Mouse (Mus musculus): ENCODE measurements around the gene Mettl25.

The Mettl25 gene

GRCm38 (mm10) chr10:105840928-105841888 lies at the start of gene Mettl25, which contains the start of gene Ccdc59:
TSS of gene Mettl25 (minus strand) at chr10:105841380.
TSS of gene Ccdc59 (plus strand) at chr10:105841067.
- peak; percentile 96 for DNase-seq (ENCODE audit: low spot score)

GRCm38 (mm10) chr10:105867312-105867711 lies 26.1 kb upstream of the Mettl25 start:
- DNase-seq (ENCODE audit: low spot score): no peak

- no peak for DNase-seq (ENCODE audit: low spot score)
Observed at GRCm38 (mm10) chr10:105851136-105851535, 10.0 kb upstream of the Mettl25 start.

- no peak for DNase-seq (ENCODE audit: low spot score)
Observed at GRCm38 (mm10) chr10:105850286-105850685, 9.1 kb upstream of the Mettl25 start.

- DNase-seq (ENCODE audit: low spot score): no peak
Observed at GRCm38 (mm10) chr10:105842574-105842973, 1.4 kb upstream of the Mettl25 start.

- DNase-seq (ENCODE audit: low spot score): no peak
Observed at GRCm38 (mm10) chr10:105834627-105835228, 6.5 kb downstream of the Mettl25 start.

- no peak for DNase-seq (ENCODE audit: low spot score)
Observed at GRCm38 (mm10) chr10:105806259-105807010, 34.7 kb downstream of the Mettl25 start.

GRCm38 (mm10) chr10:105803461-105803860 lies 37.7 kb downstream of the Mettl25 start:
- no peak for DNase-seq (ENCODE audit: low spot score)

- DNase-seq (ENCODE audit: low spot score): no peak
Observed at GRCm38 (mm10) chr10:105802132-105802531, 39.0 kb downstream of the Mettl25 start.

GRCm38 (mm10) chr10:105801147-105801546 lies 40.0 kb downstream of the Mettl25 start:
- no peak for DNase-seq (ENCODE audit: low spot score)

- no peak for DNase-seq (ENCODE audit: low spot score)
Observed at GRCm38 (mm10) chr10:105797250-105797924, 43.8 kb downstream of the Mettl25 start.

GRCm38 (mm10) chr10:105793776-105794552 lies 47.2 kb downstream of the Mettl25 start:
- no peak for DNase-seq (ENCODE audit: low spot score)

- DNase-seq (ENCODE audit: low spot score): no peak
Observed at GRCm38 (mm10) chr10:105788744-105789486, 52.3 kb downstream of the Mettl25 start.

GRCm38 (mm10) chr10:105783766-105784165 lies 57.4 kb downstream of the Mettl25 start:
- no peak for DNase-seq (ENCODE audit: low spot score)

- peak; percentile 67 for DNase-seq (ENCODE audit: low spot score)
Observed at GRCm38 (mm10) chr10:105774382-105774781, 66.8 kb downstream of the Mettl25 start.

- DNase-seq (ENCODE audit: low spot score): no peak
Observed at GRCm38 (mm10) chr10:105772821-105773302, 68.3 kb downstream of the Mettl25 start.

- DNase-seq (ENCODE audit: low spot score): no peak
Observed at GRCm38 (mm10) chr10:105763959-105764358, 77.2 kb downstream of the Mettl25 start.

- no peak for DNase-seq (ENCODE audit: low spot score)
Observed at GRCm38 (mm10) chr10:105760460-105760859, 80.7 kb downstream of the Mettl25 start.

- DNase-seq (ENCODE audit: low spot score): no peak
Observed at GRCm38 (mm10) chr10:105760046-105760445, 81.1 kb downstream of the Mettl25 start.

Measured in yolk sac, embryonic 10.5 days (tissue).